Mouse (Mus musculus) hindbrain, embryonic 11.5 days (tissue): ENCODE results near the gene Ifnlr1. TPM values are rescaled to one million over a fixed set of nuclear protein-coding genes. Genes with fewer than 3 reads are reported as not detected.

Experiments
- ATAC-seq: fragments of 200-750 bp; cut with Nextera tagmentation; 2 replicates; pipeline ENCODE4 v1.8.0; 2017; ENCODE audit warnings: mild to moderate bottlenecking, moderate TSS enrichment, moderate library complexity; ENCODE audit not compliant: low FRiP score
- DNase-seq: peaks from one replicate; pipeline ENCODE4 v3.0.0-alpha.2; 2015; ENCODE audit warnings: low spot score
- H3K27ac ChIP-seq: fragments of 300-500 bp; sonication (generic); 2 replicates; pipeline ENCODE4 v1.5.1; 2014; ENCODE audit warnings: mild to moderate bottlenecking, low read depth, low read length
- H3K27me3 ChIP-seq: fragments of 300-500 bp; sonication (generic); 2 replicates; pipeline ENCODE4 v1.6.1; 2014; ENCODE audit warnings: mild to moderate bottlenecking, low read length, moderate library complexity, mixed read lengths; ENCODE audit not compliant: control insufficient read depth, insufficient read depth
- H3K36me3 ChIP-seq: fragments of 300-500 bp; sonication (generic); 2 replicates; pipeline ENCODE4 v1.6.1; 2014; ENCODE audit warnings: mild to moderate bottlenecking, low read length, moderate library complexity, mixed read lengths; ENCODE audit not compliant: control insufficient read depth, insufficient read depth
- H3K4me1 ChIP-seq: fragments of 300-500 bp; sonication (generic); replicated peaks from 2 replicates; pipeline ENCODE4 v1.6.1; 2014; ENCODE audit warnings: low read length, mixed read lengths; ENCODE audit not compliant: control insufficient read depth, insufficient read depth
- H3K4me2 ChIP-seq: fragments of 300-500 bp; sonication (generic); replicated peaks from 2 replicates; pipeline ENCODE4 v1.6.1; 2014; ENCODE audit warnings: mild to moderate bottlenecking, low read depth, low read length
- H3K4me3 ChIP-seq: fragments of 300-500 bp; sonication (generic); 2 replicates; pipeline ENCODE4 v1.5.1; 2014; ENCODE audit warnings: low read depth, low read length
- H3K9ac ChIP-seq: fragments of 300-500 bp; sonication (generic); 2 replicates; pipeline ENCODE4 v1.6.1; 2014; ENCODE audit warnings: low read depth, low read length
- H3K9me3 ChIP-seq: fragments of 300-500 bp; sonication (generic); 2 replicates; pipeline ENCODE4 v1.6.1; 2016; ENCODE audit warnings: low read length; ENCODE audit not compliant: control insufficient read depth
- WGBS: fragments of 180-500 bp; shearing (Covaris S2); extraction: QIAGEN DNeasy Blood & Tissue Kit; methylation state at CpG from one replicate; pipeline ENCODE4 v1.1.7; 2014; 5-methylcytosine and 5-hydroxymethylcytosine counted together
- polyA plus RNA-seq: library from polyadenylated mRNA; unstranded; fragments of >200 nt; fragmentation: Nextera tagmentation; extraction: Ambion mirVana; gene quantifications from 2 replicates; pipeline ENCODE4 v1.2.1, GENCODE M21; 2014

The Ifnlr1 gene
- polyA plus RNA-seq, 1 experiment from 2014 or later = 0.71 TPM

DNA sequence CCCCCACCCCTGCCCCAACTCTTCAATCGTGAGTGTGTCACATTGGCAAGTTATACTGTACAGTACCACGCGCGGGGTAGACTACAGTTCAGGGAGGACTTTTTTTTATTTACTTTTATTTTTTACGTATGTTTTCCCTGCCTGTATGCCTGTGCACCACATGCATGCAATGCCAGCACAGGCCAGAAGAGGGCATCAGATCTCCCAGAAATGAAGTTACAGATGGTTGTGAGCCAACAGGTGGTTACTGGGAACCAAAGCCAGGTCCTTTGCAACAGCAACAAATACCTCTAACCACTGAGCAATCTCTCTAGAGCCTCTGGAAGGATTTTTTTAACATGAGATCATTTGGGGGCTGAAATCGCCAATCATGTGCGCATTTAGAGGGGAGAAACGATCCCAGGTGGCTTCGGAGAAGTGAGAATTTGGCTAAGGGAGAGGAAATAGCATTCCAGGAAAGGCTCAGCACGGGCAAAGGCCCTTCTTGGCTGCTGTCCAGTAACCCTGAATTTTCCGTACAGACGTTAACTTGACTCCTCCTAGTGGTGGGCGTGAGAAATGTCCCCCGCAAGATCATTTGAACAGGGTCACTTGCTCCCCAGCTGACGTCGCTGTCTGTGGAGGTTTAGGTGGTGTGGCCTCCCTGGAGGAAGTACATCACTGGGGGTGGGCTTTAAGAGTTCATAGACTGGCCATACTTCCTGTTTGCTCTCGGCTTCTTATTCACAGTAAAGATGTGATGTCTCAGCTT, 36.6 kb downstream of the Ifnlr1 start:
- no peak for DNase-seq
- WGBS = 81% methylated on average over 17 of the region's 17 CpGs
- no peak overlapping the region for H3K4me3 ChIP-seq
- H3K27ac ChIP-seq = no peak overlapping the region
- no peak for ATAC-seq
- H3K27me3 ChIP-seq = no peaks in the 10 kb centered on the region
- no peaks in the 10 kb centered on the region for H3K36me3 ChIP-seq
- no peaks in the 10 kb centered on the region for H3K9me3 ChIP-seq
- no peaks in the 10 kb centered on the region for H3K4me1 ChIP-seq
- H3K4me2 ChIP-seq = no peak overlapping the region
- H3K9ac ChIP-seq = no peak overlapping the region

DNA sequence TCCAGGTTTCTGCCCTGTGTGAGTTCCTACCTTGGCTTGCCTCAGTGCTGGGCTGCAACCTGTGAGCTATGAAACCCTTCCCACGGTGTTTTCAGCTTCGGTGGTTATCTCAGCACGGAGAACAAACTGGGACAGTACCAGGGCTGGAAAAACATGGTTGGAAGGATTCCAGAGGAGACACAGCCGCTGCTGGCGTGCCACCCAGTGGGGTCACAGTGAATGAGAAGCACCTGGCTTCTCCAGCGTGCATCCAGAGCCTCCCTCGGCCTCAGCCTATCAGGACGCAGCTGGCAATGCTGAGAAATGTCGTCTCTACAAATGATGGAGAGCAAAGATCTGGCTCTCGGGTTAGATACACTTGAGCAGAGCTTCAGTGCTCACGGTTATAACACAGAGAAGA, 40.3 kb downstream of the Ifnlr1 start:
- ATAC-seq (no peak), DNase-seq (no peak)
- 81% methylated on average over 11 of the region's 11 CpGs for WGBS
- Histone ChIP-seq H3K9ac (no peak overlapping the region), H3K36me3 (no peaks in the 10 kb centered on the region), H3K27ac (no peak overlapping the region), H3K9me3 (no peaks in the 10 kb centered on the region), H3K4me2 (no peak overlapping the region), H3K4me3 (no peak overlapping the region), H3K4me1 (no peaks in the 10 kb centered on the region), H3K27me3 (no peaks in the 10 kb centered on the region)

DNA sequence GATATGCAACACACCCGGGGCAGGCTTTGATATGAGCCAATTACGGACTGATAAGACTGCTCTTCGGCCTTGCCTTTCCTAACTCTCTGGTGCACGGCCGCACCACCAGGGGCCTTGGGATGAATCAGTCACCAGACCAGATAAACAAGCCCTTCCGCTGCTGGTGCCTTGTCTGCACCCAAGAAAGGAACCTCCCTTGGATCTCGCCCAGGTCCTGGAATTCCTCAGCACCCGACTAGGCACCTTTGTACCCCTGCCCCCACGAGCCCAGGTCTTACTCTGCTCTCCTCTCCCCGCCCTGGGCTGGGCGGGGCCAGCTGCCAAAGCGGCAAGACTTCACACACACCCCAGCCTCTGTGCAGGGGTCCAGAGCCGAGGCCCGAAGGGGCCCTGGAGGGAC, 41.7 kb downstream of the Ifnlr1 start, which contains the start of gene Il22ra1:
Gene Il22ra1 (plus strand): TSS at position 356 of the 400 bp plus-strand sequence.
- no peak within 1 kb of the TSS for H3K27ac ChIP-seq
- DNase-seq (no peak), ATAC-seq (no peak)
- no peaks in the 10 kb centered on the region for H3K4me1 ChIP-seq
- 65% methylated on average over 14 of the region's 14 CpGs for WGBS
- H3K27me3 ChIP-seq = no peaks in the 10 kb centered on the region
- H3K36me3 ChIP-seq = no peaks in the 10 kb centered on the region
- H3K4me3 ChIP-seq = no peak within 1 kb of the TSS
- H3K4me2 ChIP-seq = no peak within 1 kb of the TSS
- H3K9me3 ChIP-seq = no peaks in the 10 kb centered on the region
- H3K9ac ChIP-seq = no peak within 1 kb of the TSS

DNA sequence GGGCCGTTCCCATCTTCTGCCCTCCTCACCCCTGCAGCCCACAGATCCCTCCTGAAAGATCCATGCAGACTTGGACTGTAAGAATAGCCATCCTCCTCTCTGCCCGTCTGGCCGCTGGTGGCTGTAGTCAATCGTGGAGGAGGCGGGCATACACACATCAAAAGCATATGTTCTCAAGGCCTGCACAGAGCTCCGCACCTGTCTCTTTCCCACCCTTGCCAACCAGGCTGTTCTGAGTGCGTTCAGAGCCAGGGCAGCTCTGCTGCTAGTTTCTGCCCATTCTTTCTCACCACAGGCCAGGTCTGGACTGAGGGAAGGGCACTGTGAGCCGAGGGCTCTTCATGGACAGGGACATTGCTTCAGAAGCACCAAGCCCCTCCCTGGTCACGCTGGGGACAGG, 44.1 kb downstream of the Ifnlr1 start:
- no peak for DNase-seq
- Histone ChIP-seq H3K36me3 (no peaks in the 10 kb centered on the region), H3K9me3 (no peaks in the 10 kb centered on the region), H3K27ac (no peak overlapping the region), H3K4me1 (no peaks in the 10 kb centered on the region), H3K4me2 (no peak overlapping the region), H3K9ac (no peak overlapping the region), H3K4me3 (no peak overlapping the region), H3K27me3 (no peaks in the 10 kb centered on the region)
- WGBS = 88% methylated on average over 9 of the region's 9 CpGs
- ATAC-seq = no peak

DNA sequence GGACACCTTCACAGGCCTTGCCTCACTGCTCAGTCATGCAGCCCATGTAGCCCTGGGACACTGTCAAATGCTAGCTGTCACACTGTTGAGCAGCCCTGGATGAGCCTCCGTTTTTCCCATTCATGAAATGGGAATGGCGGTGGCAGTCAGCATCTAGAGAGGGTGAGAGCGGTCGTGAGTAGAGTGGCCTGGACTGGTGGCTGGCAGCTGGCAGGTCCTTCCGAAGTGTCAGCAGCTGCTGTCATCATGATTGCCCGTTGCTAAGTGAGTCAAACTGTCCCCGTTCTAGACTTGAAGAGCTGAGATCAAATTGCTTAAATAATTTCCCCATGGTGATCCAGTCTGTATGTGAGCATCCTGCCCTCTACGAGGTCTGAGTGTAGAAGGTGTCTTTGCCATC, 44.9 kb downstream of the Ifnlr1 start:
- no peaks in the 10 kb centered on the region for H3K27me3 ChIP-seq
- 79% methylated on average over 8 of the region's 8 CpGs for WGBS
- H3K4me1 ChIP-seq = no peaks in the 10 kb centered on the region
- no peak overlapping the region for H3K4me2 ChIP-seq
- H3K4me3 ChIP-seq = no peak overlapping the region
- H3K27ac ChIP-seq = no peak overlapping the region
- H3K36me3 ChIP-seq = no peaks in the 10 kb centered on the region
- no peak overlapping the region for H3K9ac ChIP-seq
- ATAC-seq (no peak), DNase-seq (no peak)
- H3K9me3 ChIP-seq = no peaks in the 10 kb centered on the region

- no peak overlapping the region for H3K4me3 ChIP-seq
- WGBS = 97% methylated on average over 14 of the region's 14 CpGs
- H3K4me2 ChIP-seq = no peak overlapping the region
- no peaks in the 10 kb centered on the region for H3K4me1 ChIP-seq
- no peak overlapping the region for H3K27ac ChIP-seq
- no peak for ATAC-seq
- DNase-seq = no peak
- no peaks in the 10 kb centered on the region for H3K27me3 ChIP-seq
- H3K9me3 ChIP-seq = no peaks in the 10 kb centered on the region
- no peak overlapping the region for H3K9ac ChIP-seq
- H3K36me3 ChIP-seq = no peaks in the 10 kb centered on the region
Observed at GRCm38 (mm10) chr4:135733901-135734300, 47.8 kb downstream of the Ifnlr1 start.

GRCm38 (mm10) chr4:135736903-135737302, 50.8 kb downstream of the Ifnlr1 start:
- no peak overlapping the region for H3K27ac ChIP-seq
- 78% methylated on average over 3 of the region's 3 CpGs for WGBS
- no peak for DNase-seq
- no peaks in the 10 kb centered on the region for H3K4me1 ChIP-seq
- no peaks in the 10 kb centered on the region for H3K36me3 ChIP-seq
- no peaks in the 10 kb centered on the region for H3K27me3 ChIP-seq
- no peak overlapping the region for H3K4me2 ChIP-seq
- H3K9me3 ChIP-seq = no peaks in the 10 kb centered on the region
- H3K4me3 ChIP-seq = no peak overlapping the region
- ATAC-seq = no peak
- H3K9ac ChIP-seq = no peak overlapping the region

DNA sequence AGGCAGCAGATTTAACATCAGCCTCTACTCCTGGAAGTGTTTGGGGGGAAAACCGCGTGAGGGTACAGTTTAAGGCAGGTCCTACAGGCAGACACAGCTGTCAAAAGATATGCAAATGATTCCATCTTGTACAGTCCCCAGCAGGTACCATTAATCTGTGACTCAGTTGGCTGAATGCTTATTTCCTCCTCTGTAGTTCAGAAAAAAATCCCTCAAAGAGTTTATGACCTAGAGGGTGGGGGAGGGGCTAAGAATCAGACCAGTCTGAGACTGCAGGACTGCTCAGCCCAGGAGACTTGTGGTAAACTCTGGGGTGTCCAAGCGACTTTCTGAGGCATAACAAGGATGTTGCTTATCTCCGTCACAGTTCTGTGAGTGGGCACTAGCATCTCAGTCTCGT, 52.1 kb downstream of the Ifnlr1 start:
- H3K9me3 ChIP-seq = no peaks in the 10 kb centered on the region
- no peaks in the 10 kb centered on the region for H3K27me3 ChIP-seq
- no peak overlapping the region for H3K4me2 ChIP-seq
- H3K9ac ChIP-seq = no peak overlapping the region
- no peak overlapping the region for H3K4me3 ChIP-seq
- no peaks in the 10 kb centered on the region for H3K4me1 ChIP-seq
- no peak for ATAC-seq
- no peaks in the 10 kb centered on the region for H3K36me3 ChIP-seq
- no peak overlapping the region for H3K27ac ChIP-seq
- no peak for DNase-seq
- 71% methylated on average over 5 of the region's 5 CpGs for WGBS

GRCm38 (mm10) chr4:135739148-135739547, 53.1 kb downstream of the Ifnlr1 start:
- WGBS = 70% methylated on average over 7 of the region's 7 CpGs
- ATAC-seq = no peak
- H3K4me3 ChIP-seq = no peak overlapping the region
- DNase-seq = no peak
- no peaks in the 10 kb centered on the region for H3K27me3 ChIP-seq
- no peaks in the 10 kb centered on the region for H3K36me3 ChIP-seq
- H3K9me3 ChIP-seq = no peaks in the 10 kb centered on the region
- H3K9ac ChIP-seq = no peak overlapping the region
- no peak overlapping the region for H3K4me2 ChIP-seq
- no peak overlapping the region for H3K27ac ChIP-seq
- no peaks in the 10 kb centered on the region for H3K4me1 ChIP-seq
